Mouse (Mus musculus): ENCODE results near the gene Trpm4. TPM values are rescaled to one million over a fixed set of nuclear protein-coding genes. Genes with fewer than 3 reads are reported as not detected.
"Not testable (repeated sequence)": the region's sequence is repeated elsewhere in the genome, so short reads cannot be mapped to it uniquely, and the experiment has no call there.

Gene Trpm4
- polyA plus RNA-seq, 1 experiment from 2014 or later, result 10.8 TPM

DNA sequence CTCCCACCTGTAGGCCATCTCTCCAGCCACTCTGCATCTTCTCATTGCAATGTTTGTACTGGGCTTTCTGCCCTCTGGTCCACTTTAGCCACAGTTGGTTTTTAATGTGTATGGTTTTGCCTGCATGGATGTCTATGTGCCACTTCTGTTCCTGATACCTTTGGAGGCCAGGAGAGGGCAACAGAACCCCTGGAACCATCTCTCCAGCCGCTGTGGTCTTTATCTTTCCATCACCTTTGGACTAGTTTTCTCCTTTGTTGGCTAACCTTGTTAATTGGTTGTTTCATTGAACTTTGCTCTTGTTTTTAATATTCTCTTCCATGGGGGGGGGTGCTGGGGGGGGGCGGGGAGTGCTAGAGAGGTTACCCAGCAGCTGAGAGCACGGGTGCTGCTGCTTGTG lies 69.2 kb downstream of the Trpm4 start:
- 0 out of 2 replicates have a peak, but pooled peaks cover 4% of the 10 kb centered on the region for H3K27me3 ChIP-seq

DNA sequence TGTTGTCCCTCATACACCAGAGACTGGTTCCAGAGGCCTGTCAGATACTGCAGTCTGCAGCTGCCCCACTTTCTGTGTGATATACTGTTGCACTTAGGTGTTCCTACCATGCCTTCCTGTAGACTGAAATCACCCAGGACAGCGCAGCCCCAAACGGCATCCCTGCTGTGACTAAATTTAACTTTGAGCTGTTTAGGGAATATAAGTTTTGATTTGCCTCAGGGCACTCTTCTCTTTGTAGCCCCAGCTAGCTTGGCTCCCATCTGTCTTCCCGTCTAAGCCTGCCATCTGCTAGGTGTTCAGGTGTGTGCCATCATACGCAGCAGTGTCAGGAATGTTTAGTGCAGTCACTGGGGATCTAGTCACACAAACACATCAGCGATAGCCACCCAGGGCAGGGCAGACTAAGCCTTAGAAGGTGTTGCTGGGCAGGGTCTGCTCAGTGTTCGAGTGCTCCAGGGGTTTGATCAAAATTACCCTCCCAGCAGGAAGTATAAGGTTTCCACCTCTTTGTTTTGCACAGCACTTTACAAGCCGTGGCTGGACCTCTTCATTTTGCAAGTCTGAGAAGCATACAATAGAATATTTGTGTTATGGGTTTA lies 70.5 kb downstream of the Trpm4 start:
- no peak for ATAC-seq

More for the DNA sequence above, 69.2 kb downstream of the Trpm4 start:
- no peaks in the 10 kb centered on the region for H3K9me3 ChIP-seq
- no peaks in the 10 kb centered on the region for H3K36me3 ChIP-seq
- no peak overlapping the region for H3K9ac ChIP-seq (replicated peaks)
- H3K4me2 ChIP-seq (replicated peaks), result no peak overlapping the region
- H3K4me3 ChIP-seq (replicated peaks), result no peak overlapping the region
- H3K4me1 ChIP-seq (replicated peaks), result no peaks in the 10 kb centered on the region
- H3K27ac ChIP-seq, result no peak overlapping the region
- 80% methylated on average over 3 of the region's 3 CpGs for WGBS
- no peak for ATAC-seq

DNA sequence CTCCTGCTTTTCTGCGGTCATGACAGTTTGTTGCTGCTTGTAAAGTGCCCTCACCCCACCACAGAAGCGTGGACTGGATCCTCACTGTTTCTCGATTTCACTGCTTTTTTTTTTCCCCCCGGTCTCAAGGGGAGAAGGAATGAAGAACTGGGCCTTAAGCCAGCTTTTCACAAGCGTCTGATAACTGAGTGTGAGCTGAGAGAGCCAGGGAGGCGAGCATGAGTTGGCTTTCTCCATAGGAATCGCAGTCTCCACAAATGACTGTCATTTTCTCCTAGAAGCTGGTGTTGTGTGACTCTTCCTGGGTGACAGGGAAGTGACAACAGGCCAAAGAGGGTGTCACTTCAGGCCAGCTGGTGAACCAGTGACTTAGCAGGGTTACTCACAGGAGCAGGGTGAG lies 71.3 kb downstream of the Trpm4 start:
- no peaks in the 10 kb centered on the region for H3K27me3 ChIP-seq
- no peak for ATAC-seq

More for the DNA sequence above, 70.5 kb downstream of the Trpm4 start:
- Histone ChIP-seq H3K27me3 (0 out of 2 replicates have a peak, but pooled peaks cover 4% of the 10 kb centered on the region), H3K27ac (no peak overlapping the region), H3K9me3 (no peaks in the 10 kb centered on the region), H3K4me3 (replicated peaks) (no peak overlapping the region), H3K9ac (replicated peaks) (no peak overlapping the region), H3K4me1 (replicated peaks) (no peaks in the 10 kb centered on the region), H3K4me2 (replicated peaks) (no peak overlapping the region), H3K36me3 (no peaks in the 10 kb centered on the region)
- WGBS, result 80% methylated on average over 7 of the region's 7 CpGs

DNA sequence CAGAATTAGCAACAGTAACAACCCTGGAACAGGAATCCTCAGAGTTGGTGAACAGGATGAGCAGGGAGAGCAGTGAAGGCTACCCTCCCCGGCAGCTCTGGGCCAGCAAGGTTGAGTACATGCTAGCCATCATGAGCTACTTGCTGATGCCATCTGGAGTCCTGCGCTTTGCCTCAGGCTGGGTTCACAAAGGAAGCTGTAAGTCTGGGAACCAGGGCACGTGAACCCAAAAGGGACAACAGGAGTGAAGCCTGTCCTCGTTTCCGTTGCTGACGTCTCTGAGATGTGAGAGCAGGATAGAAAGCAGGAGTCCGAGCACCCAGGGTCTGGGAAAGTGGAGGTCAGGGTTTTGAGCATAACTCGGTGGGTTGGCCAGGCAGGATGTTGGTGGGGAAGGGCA lies 74.3 kb downstream of the Trpm4 start:
- Histone ChIP-seq H3K9ac (replicated peaks) (no peak overlapping the region), H3K27ac (no peak overlapping the region), H3K27me3 (no peaks in the 10 kb centered on the region), H3K9me3 (no peaks in the 10 kb centered on the region), H3K4me3 (replicated peaks) (no peak overlapping the region), H3K4me2 (replicated peaks) (no peak overlapping the region), H3K4me1 (replicated peaks) (no peaks in the 10 kb centered on the region), H3K36me3 (no peaks in the 10 kb centered on the region)
- WGBS, result 86% methylated on average over 8 of the region's 8 CpGs
- ATAC-seq, result no peak

More for the DNA sequence above, 71.3 kb downstream of the Trpm4 start:
- 75% methylated on average over 7 of the region's 7 CpGs for WGBS
- no peaks in the 10 kb centered on the region for H3K36me3 ChIP-seq
- no peak overlapping the region for H3K27ac ChIP-seq
- H3K4me3 ChIP-seq (replicated peaks), result no peak overlapping the region
- H3K4me2 ChIP-seq (replicated peaks), result no peak overlapping the region
- no peaks in the 10 kb centered on the region for H3K4me1 ChIP-seq (replicated peaks)
- H3K9me3 ChIP-seq, result no peaks in the 10 kb centered on the region
- H3K9ac ChIP-seq (replicated peaks), result 0 out of 2 replicates have a peak overlapping the region, but pooled peaks have one; percentile 26

DNA sequence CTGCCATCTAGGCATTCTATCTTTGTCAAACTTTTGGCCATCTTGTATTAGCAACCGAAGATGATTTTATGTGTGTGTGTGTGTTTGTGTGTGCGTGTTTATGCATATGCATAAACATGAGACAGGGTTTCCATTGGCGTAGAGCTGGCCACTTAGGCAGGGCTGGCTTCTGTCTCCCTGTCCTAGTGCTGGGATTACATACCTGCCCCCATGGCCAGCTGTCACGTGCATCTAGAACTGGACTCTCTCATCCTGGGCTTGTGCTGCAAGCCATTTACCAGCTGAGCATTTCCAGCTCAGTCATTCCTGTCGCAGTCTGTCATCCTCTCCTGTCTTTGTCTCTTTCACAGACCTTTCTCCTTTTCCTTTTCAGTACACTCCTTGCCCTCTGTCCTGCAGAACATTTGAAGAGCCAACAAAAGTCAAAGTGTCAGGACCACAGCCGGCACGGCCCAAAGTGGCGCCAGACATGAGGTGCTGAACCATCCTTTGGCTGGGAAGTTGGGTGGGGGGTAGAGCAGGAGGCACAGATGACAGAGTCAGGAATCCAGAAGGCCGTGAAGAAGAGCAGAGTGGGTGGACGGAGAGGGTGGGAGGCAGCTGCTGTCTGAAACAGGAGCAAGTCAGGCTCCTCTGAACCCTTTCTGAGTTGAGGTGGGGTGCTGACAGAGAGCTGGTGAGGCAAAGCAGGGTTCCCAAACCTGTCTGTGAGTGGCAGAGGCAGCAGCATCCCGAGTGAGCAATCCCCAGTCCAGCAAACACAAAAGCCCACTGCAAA lies 76.3 kb downstream of the Trpm4 start:
- Histone ChIP-seq H3K36me3 (no peaks in the 10 kb centered on the region), H3K4me1 (replicated peaks) (no peaks in the 10 kb centered on the region), H3K9me3 (no peaks in the 10 kb centered on the region), H3K9ac (replicated peaks) (no peak overlapping the region), H3K4me3 (replicated peaks) (no peak overlapping the region), H3K27ac (no peak overlapping the region), H3K27me3 (no peaks in the 10 kb centered on the region), H3K4me2 (replicated peaks) (no peak overlapping the region)
- no peak for ATAC-seq
- 68% methylated on average over 11 of the region's 11 CpGs for WGBS

DNA sequence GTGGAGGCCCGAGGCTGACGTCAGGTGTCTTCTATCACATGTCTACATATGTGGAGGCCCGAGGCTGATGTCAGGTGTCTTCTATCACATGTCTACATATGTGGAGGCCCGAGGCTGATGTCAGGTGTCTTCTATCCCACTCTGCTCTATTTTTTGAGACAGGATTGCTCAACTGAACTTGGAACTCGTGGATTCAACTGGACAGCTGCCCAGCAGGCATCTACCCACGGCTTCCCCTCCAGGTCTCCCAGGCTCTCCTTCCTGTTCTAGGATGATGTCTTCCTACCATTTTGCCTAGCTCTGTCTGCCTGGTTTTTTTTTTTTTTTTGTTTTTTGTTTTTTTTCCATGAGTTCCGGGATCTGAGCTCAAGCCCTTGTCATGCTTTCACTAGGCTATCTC lies 77.8 kb downstream of the Trpm4 start:
- WGBS, result 83% methylated on average over 7 of the region's 7 CpGs
- not testable (repeated sequence) for H3K4me2 ChIP-seq (replicated peaks); H3K27ac ChIP-seq; H3K4me3 ChIP-seq (replicated peaks); H3K9ac ChIP-seq (replicated peaks); H3K27me3 ChIP-seq; ATAC-seq; H3K4me1 ChIP-seq (replicated peaks); H3K36me3 ChIP-seq; H3K9me3 ChIP-seq

DNA sequence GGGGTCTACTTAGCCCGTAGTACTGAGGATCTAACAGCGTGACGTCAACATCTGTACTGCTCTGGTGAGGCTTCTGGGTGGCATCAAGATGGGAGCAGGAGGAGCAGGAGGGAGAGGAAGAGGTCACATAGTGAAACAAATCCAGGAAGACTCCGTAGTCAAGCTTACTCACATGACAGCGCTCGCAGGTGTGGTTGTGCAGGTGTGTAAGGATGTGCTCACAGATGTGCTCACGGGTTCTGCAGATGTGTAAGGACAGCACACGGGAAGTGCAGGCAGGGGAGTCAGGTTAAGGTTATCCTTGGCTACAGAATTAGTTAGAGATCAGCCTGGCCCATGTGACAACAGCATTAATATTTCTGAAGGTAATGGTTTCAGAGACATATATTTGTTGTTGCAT lies 79.8 kb downstream of the Trpm4 start:
- Histone ChIP-seq H3K9ac (replicated peaks) (no peak overlapping the region), H3K4me2 (replicated peaks) (no peak overlapping the region), H3K27me3 (no peaks in the 10 kb centered on the region), H3K36me3 (no peaks in the 10 kb centered on the region), H3K27ac (no peak overlapping the region), H3K9me3 (no peaks in the 10 kb centered on the region), H3K4me3 (replicated peaks) (no peak overlapping the region), H3K4me1 (replicated peaks) (no peaks in the 10 kb centered on the region)
- ATAC-seq, result no peak
- WGBS, result 91% methylated on average over 8 of the region's 8 CpGs

Other genes starting within 250 kb of the Trpm4 start
- gene Rcn3, start 241.6 kb downstream of the Trpm4 start, polyA plus RNA-seq (2015; fragmentation: Nextera tagmentation; extraction: Ambion mirVana), result 57.7 and 69.8 TPM in 2 replicates
- 17.6 and 18.4 TPM in 2 replicates for gene Fcgrt, start 229.9 kb downstream of the Trpm4 start, polyA plus RNA-seq (2015; fragmentation: Nextera tagmentation; extraction: Ambion mirVana)
- gene Rps11, start 209.3 kb downstream of the Trpm4 start, polyA plus RNA-seq (2015; fragmentation: Nextera tagmentation; extraction: Ambion mirVana), result 1,074 TPM in 2 replicates
- 838 and 877 TPM in 2 replicates for gene Rpl13a, start 205.0 kb downstream of the Trpm4 start, polyA plus RNA-seq (2015; fragmentation: Nextera tagmentation; extraction: Ambion mirVana)
- gene Gm45713, start 197.5 kb downstream of the Trpm4 start, polyA plus RNA-seq (2015; fragmentation: Nextera tagmentation; extraction: Ambion mirVana), result 0.24 TPM in 1 of 2 replicates, not detected in the other
- 0.82 and 1.3 TPM in 2 replicates for gene Flt3l, start 197.3 kb downstream of the Trpm4 start, polyA plus RNA-seq (2015; fragmentation: Nextera tagmentation; extraction: Ambion mirVana)
- gene Pih1d1, start 179.5 kb downstream of the Trpm4 start, polyA plus RNA-seq (2015; fragmentation: Nextera tagmentation; extraction: Ambion mirVana), result 93.0 and 96.0 TPM in 2 replicates
- 24.7 and 27.2 TPM in 2 replicates for gene Aldh16a1, start 179.2 kb downstream of the Trpm4 start, polyA plus RNA-seq (2015; fragmentation: Nextera tagmentation; extraction: Ambion mirVana)
- gene Slc17a7, start 169.8 kb downstream of the Trpm4 start, polyA plus RNA-seq (2015; fragmentation: Nextera tagmentation; extraction: Ambion mirVana), result 0.34 and 1.8 TPM in 2 replicates
- not detected in 2 replicates for gene Gfy, start 154.2 kb downstream of the Trpm4 start, polyA plus RNA-seq (2015; fragmentation: Nextera tagmentation; extraction: Ambion mirVana)
- 1.8 and 2.1 TPM in 2 replicates for gene Pth2, start 152.8 kb downstream of the Trpm4 start, polyA plus RNA-seq (2015; fragmentation: Nextera tagmentation; extraction: Ambion mirVana)
- gene Ccdc155, start 128.9 kb downstream of the Trpm4 start, polyA plus RNA-seq (2015; fragmentation: Nextera tagmentation; extraction: Ambion mirVana), result 0.59 and 0.97 TPM in 2 replicates
- 1.5 and 1.6 TPM in 2 replicates for gene Dkkl1, start 121.6 kb downstream of the Trpm4 start, polyA plus RNA-seq (2015; fragmentation: Nextera tagmentation; extraction: Ambion mirVana)
- gene Tead2, start 118.0 kb downstream of the Trpm4 start, polyA plus RNA-seq (2015; fragmentation: Nextera tagmentation; extraction: Ambion mirVana), result 112 and 124 TPM in 2 replicates
- gene Cd37, start 94.7 kb downstream of the Trpm4 start, polyA plus RNA-seq (2015; fragmentation: Nextera tagmentation; extraction: Ambion mirVana), result 0.84 and 1.5 TPM in 2 replicates
- gene Slc6a16, start 92.7 kb downstream of the Trpm4 start, polyA plus RNA-seq (2015; fragmentation: Nextera tagmentation; extraction: Ambion mirVana), result 0.24 and 0.28 TPM in 2 replicates
- gene Slc6a21, start 56.3 kb downstream of the Trpm4 start, polyA plus RNA-seq (2015; fragmentation: Nextera tagmentation; extraction: Ambion mirVana), result not detected in 2 replicates
- gene Hrc, start 1.5 kb upstream of the Trpm4 start, polyA plus RNA-seq (2015; fragmentation: Nextera tagmentation; extraction: Ambion mirVana), result 0.10 and 0.26 TPM in 2 replicates
- gene Ppfia3, start 33.2 kb upstream of the Trpm4 start, polyA plus RNA-seq (2015; fragmentation: Nextera tagmentation; extraction: Ambion mirVana), result 17.2 and 19.8 TPM in 2 replicates
- gene Lin7b, start 36.8 kb upstream of the Trpm4 start, polyA plus RNA-seq (2015; fragmentation: Nextera tagmentation; extraction: Ambion mirVana), result 7.1 and 7.9 TPM in 2 replicates
- 223 and 238 TPM in 2 replicates for gene Snrnp70, start 62.0 kb upstream of the Trpm4 start, polyA plus RNA-seq (2015; fragmentation: Nextera tagmentation; extraction: Ambion mirVana)
- not detected in 2 replicates for gene Kcna7, start 71.9 kb upstream of the Trpm4 start, polyA plus RNA-seq (2015; fragmentation: Nextera tagmentation; extraction: Ambion mirVana)
- gene Ntf5, start 79.9 kb upstream of the Trpm4 start, polyA plus RNA-seq (2015; fragmentation: Nextera tagmentation; extraction: Ambion mirVana), result not detected in 2 replicates
- 0.50 TPM in 1 of 2 replicates, not detected in the other for gene Lhb, start 87.0 kb upstream of the Trpm4 start, polyA plus RNA-seq (2015; fragmentation: Nextera tagmentation; extraction: Ambion mirVana)
- 20.6 and 23.4 TPM in 2 replicates for gene Gys1, start 101.1 kb upstream of the Trpm4 start, polyA plus RNA-seq (2015; fragmentation: Nextera tagmentation; extraction: Ambion mirVana)
- gene Ruvbl2, start 104.3 kb upstream of the Trpm4 start, polyA plus RNA-seq (2015; fragmentation: Nextera tagmentation; extraction: Ambion mirVana), result 121 and 123 TPM in 2 replicates
- gene Ftl1, start 126.1 kb upstream of the Trpm4 start, polyA plus RNA-seq (2015; fragmentation: Nextera tagmentation; extraction: Ambion mirVana), result 6,845 and 7,096 TPM in 2 replicates
- 259 and 265 TPM in 2 replicates for gene Bax, start 133.1 kb upstream of the Trpm4 start, polyA plus RNA-seq (2015; fragmentation: Nextera tagmentation; extraction: Ambion mirVana)
- gene Tulp2, start 148.1 kb upstream of the Trpm4 start, polyA plus RNA-seq (2015; fragmentation: Nextera tagmentation; extraction: Ambion mirVana), result 0.22 TPM in 1 of 2 replicates, not detected in the other
- not detected in 2 replicates for gene Gm45808, start 153.0 kb upstream of the Trpm4 start, polyA plus RNA-seq (2015; fragmentation: Nextera tagmentation; extraction: Ambion mirVana)
- 3.3 and 3.6 TPM in 2 replicates for gene Dhdh, start 155.0 kb upstream of the Trpm4 start, polyA plus RNA-seq (2015; fragmentation: Nextera tagmentation; extraction: Ambion mirVana)
- gene Nucb1, start 176.6 kb upstream of the Trpm4 start, polyA plus RNA-seq (2015; fragmentation: Nextera tagmentation; extraction: Ambion mirVana), result 86.7 and 101 TPM in 2 replicates
- gene Ppp1r15a, start 192.5 kb upstream of the Trpm4 start, polyA plus RNA-seq (2015; fragmentation: Nextera tagmentation; extraction: Ambion mirVana), result 11.7 and 11.9 TPM in 2 replicates
- 0.23 and 0.46 TPM in 2 replicates for gene Plekha4, start 192.6 kb upstream of the Trpm4 start, polyA plus RNA-seq (2015; fragmentation: Nextera tagmentation; extraction: Ambion mirVana)
- 0.13 and 0.21 TPM in 2 replicates for gene Hsd17b14, start 221.1 kb upstream of the Trpm4 start, polyA plus RNA-seq (2015; fragmentation: Nextera tagmentation; extraction: Ambion mirVana)
- 20.7 and 24.5 TPM in 2 replicates for gene Bcat2, start 236.4 kb upstream of the Trpm4 start, polyA plus RNA-seq (2015; fragmentation: Nextera tagmentation; extraction: Ambion mirVana)